Mouse (Mus musculus) hematopoietic stem cell, adult 5-6 weeks (primary cell): ENCODE results near the gene Degs1. TPM values are rescaled to one million over a fixed set of nuclear protein-coding genes. Genes with fewer than 3 reads are reported as not detected.

Experiments
- ATAC-seq, 2 experiments: fragments of 125-278 bp in 1 of 2; replicated peaks in 1 of 2; 2 replicates each; pipeline ENCODE4 v1.8.0; 2016 to 2017; ENCODE audit warnings: inconsistent platforms in 2 of 2, mild to moderate bottlenecking in 2 of 2, moderate number of reproducible peaks in 2 of 2, low read depth in 1 of 2, moderate TSS enrichment in 1 of 2; ENCODE audit not compliant: low FRiP score in 2 of 2, poor library complexity in 2 of 2, severe bottlenecking in 2 of 2, insufficient read depth in 1 of 2, low TSS enrichment in 1 of 2
- total RNA-seq: library from RNA; stranded (forward); fragments of 172-1452, 232-1000 nt; gene quantifications from 2 replicates; pipeline ENCODE4 v1.2.3, GENCODE M21; 2017

Degs1 gene
- total RNA-seq, 1 experiment from 2014 or later = 36.2 TPM

GRCm38 (mm10) chr1:182250734-182251133, 31.9 kb downstream of the Degs1 start:
- no peak for ATAC-seq

GRCm38 (mm10) chr1:182249298-182249697, 33.3 kb downstream of the Degs1 start:
- ATAC-seq = no peak

DNA sequence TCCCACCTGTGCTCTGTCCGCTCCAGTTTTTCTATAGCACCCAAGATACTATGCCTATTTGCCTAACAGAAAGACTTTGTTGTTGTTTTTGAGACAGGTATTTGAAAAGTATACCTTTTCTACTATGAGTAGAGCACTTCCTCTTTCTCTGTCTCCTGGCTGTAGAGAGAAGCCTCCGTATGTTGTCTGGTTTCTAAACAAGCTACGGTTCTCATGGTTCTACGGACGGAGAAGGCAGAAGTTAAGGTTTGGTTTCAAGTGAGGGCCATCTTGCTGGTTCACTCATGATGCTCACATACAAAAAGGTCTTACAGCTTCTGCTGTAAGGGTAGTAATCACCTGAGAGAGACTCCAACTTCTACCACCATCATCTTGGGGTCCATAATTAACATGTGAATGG, 37.6 kb downstream of the Degs1 start:
- ATAC-seq = no peak

- no peak for ATAC-seq
These were observed 44.4 kb downstream of the Degs1 start for GRCm38 (mm10) chr1:182238056-182238703.

GRCm38 (mm10) chr1:182237386-182237785, 45.2 kb downstream of the Degs1 start:
- no peak for ATAC-seq

DNA sequence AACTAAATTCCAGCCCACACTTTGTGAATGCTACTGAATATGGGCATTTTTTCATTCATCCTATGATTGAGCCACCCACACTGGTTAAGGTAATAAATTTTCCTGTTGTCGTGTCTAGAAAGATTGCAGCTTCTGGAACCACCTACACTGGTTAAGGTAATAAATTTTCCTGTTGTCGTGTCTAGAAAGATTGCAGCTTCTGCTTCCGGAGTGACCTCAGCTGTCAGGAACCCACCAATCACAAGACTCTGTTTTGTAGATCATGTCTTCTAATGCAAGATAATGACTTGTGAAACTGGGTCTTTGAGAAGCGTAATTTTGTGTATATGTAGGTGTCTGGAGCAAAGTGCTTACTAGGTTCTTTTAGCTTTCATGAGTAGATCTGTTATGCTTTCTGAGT, 47.4 kb downstream of the Degs1 start:
- ATAC-seq = peak in 1 of 2 experiments; percentile 51; a peak in 1 of 4 replicates

GRCm38 (mm10) chr1:182229381-182229780, 53.2 kb downstream of the Degs1 start:
- ATAC-seq = no peak

GRCm38 (mm10) chr1:182227141-182227963, 55.3 kb downstream of the Degs1 start:
- no peak for ATAC-seq

GRCm38 (mm10) chr1:182226261-182226660, 56.3 kb downstream of the Degs1 start:
- no peak for ATAC-seq

Other genes starting within 250 kb of the Degs1 start
- 82.5 and 154 TPM in 2 replicates for gene Srp9, start 158.1 kb downstream of the Degs1 start, total RNA-seq
- not detected in 2 replicates for gene Vmn1r1, start 118.3 kb downstream of the Degs1 start, total RNA-seq
- gene Fbxo28, start 58.8 kb upstream of the Degs1 start, total RNA-seq = 20.1 and 20.3 TPM in 2 replicates
- 11.1 and 30.0 TPM in 2 replicates for gene Trp53bp2, start 126.4 kb upstream of the Degs1 start, total RNA-seq
- 45.6 and 60.3 TPM in 2 replicates for gene Capn2, start 234.8 kb upstream of the Degs1 start, total RNA-seq